Mouse (Mus musculus): ENCODE measurements around the gene Gm28042. TPM values are rescaled to one million over a fixed set of nuclear protein-coding genes. Genes with fewer than 3 reads are reported as not detected.

The Gm28042 gene
- polyA plus RNA-seq, 1 experiment from 2014 or later = 7.2 TPM

DNA sequence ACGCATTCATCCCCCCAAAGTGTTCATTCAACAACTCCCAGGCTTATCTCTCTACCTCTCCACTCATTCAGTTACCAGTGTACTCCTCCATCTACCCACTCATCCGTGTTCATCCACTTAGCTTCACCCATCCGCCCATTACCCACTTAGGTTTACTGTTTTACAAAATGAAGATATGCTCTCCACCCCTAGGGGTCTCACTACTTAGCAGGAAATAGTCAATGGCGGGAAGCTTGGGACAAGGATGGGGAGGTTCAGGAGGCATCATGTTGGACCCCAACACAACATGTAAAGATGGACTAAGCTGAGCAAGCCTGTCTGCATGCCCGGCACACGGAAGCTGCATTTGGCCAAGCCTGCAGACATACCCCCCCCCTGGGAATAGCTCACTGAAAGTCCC is 37.3 kb downstream of the Gm28042 start:
- Histone ChIP-seq H3K27me3 (replicated peaks; ENCODE audit: control insufficient read depth, insufficient read depth, low read length) (no peaks in the 10 kb centered on the region), H3K27ac (ENCODE audit: low read length) (no peak overlapping the region), H3K9me3 (ENCODE audit: control insufficient read depth, low read length) (no peaks in the 10 kb centered on the region), H3K4me2 (ENCODE audit: low read length) (no peak overlapping the region), H3K4me3 (replicated peaks; ENCODE audit: low read length) (no peak overlapping the region), H3K9ac (replicated peaks; ENCODE audit: low read depth, low read length) (no peak overlapping the region), H3K36me3 (ENCODE audit: control insufficient read depth, insufficient read depth) (no peaks in the 10 kb centered on the region), H3K4me1 (replicated peaks; ENCODE audit: control insufficient read depth, insufficient read depth, low read length) (no peaks in the 10 kb centered on the region)
- ATAC-seq = no peak
- 83% methylated on average over 6 of the region's 6 CpGs for WGBS

DNA sequence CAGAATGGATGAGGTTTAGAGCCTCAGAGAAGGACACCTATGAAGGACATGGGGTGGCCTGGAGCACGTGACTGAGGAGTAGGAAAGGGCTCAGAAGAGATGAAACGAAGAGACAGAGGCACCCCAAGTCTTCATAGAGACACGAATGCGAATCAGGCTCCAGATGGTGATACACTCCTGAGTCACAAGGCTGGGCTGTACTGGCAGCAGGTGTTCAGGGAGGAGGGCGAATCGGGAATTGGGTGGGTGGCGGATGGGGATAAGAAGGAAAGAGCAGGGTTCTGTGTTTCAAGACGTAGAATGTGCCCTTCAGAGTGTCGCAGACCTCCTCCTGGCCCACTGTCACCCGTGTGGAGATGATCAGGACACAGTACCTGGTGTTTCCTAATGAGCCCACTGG is 38.0 kb downstream of the Gm28042 start:
- Histone ChIP-seq H3K36me3 (ENCODE audit: control insufficient read depth, insufficient read depth) (no peaks in the 10 kb centered on the region), H3K9ac (replicated peaks; ENCODE audit: low read depth, low read length) (no peak overlapping the region), H3K4me3 (replicated peaks; ENCODE audit: low read length) (no peak overlapping the region), H3K4me1 (replicated peaks; ENCODE audit: control insufficient read depth, insufficient read depth, low read length) (no peaks in the 10 kb centered on the region), H3K4me2 (ENCODE audit: low read length) (no peak overlapping the region), H3K27me3 (replicated peaks; ENCODE audit: control insufficient read depth, insufficient read depth, low read length) (no peaks in the 10 kb centered on the region), H3K9me3 (ENCODE audit: control insufficient read depth, low read length) (no peaks in the 10 kb centered on the region), H3K27ac (ENCODE audit: low read length) (no peak overlapping the region)
- WGBS = 90% methylated on average over 10 of the region's 10 CpGs
- no peak for ATAC-seq

DNA sequence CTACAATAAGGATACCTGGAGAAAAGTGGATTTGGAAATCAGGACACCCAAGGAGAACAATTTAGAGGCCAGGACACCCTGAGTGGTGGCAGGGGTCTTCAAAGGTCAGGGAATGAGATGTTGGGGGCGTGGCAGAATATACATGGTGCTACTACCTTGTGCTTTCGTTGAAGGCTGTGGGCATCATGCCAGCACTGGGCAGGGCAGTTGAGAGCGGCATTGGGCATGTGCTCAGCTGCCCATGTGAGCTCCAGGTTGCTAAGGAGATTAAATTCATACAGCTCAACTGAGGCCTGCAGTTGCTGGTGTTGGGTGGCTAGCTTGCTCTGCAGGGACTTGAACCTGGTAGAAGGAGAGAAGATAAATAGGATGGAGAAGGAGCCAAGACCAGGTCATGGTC is 38.9 kb downstream of the Gm28042 start:
- Histone ChIP-seq H3K27me3 (replicated peaks; ENCODE audit: control insufficient read depth, insufficient read depth, low read length) (no peaks in the 10 kb centered on the region), H3K36me3 (ENCODE audit: control insufficient read depth, insufficient read depth) (no peaks in the 10 kb centered on the region), H3K9me3 (ENCODE audit: control insufficient read depth, low read length) (no peaks in the 10 kb centered on the region), H3K27ac (ENCODE audit: low read length) (no peak overlapping the region), H3K4me3 (replicated peaks; ENCODE audit: low read length) (no peak overlapping the region), H3K4me1 (replicated peaks; ENCODE audit: control insufficient read depth, insufficient read depth, low read length) (no peaks in the 10 kb centered on the region), H3K9ac (replicated peaks; ENCODE audit: low read depth, low read length) (no peak overlapping the region), H3K4me2 (ENCODE audit: low read length) (no peak overlapping the region)
- ATAC-seq = no peak
- 75% methylated on average over 3 of the region's 3 CpGs for WGBS

DNA sequence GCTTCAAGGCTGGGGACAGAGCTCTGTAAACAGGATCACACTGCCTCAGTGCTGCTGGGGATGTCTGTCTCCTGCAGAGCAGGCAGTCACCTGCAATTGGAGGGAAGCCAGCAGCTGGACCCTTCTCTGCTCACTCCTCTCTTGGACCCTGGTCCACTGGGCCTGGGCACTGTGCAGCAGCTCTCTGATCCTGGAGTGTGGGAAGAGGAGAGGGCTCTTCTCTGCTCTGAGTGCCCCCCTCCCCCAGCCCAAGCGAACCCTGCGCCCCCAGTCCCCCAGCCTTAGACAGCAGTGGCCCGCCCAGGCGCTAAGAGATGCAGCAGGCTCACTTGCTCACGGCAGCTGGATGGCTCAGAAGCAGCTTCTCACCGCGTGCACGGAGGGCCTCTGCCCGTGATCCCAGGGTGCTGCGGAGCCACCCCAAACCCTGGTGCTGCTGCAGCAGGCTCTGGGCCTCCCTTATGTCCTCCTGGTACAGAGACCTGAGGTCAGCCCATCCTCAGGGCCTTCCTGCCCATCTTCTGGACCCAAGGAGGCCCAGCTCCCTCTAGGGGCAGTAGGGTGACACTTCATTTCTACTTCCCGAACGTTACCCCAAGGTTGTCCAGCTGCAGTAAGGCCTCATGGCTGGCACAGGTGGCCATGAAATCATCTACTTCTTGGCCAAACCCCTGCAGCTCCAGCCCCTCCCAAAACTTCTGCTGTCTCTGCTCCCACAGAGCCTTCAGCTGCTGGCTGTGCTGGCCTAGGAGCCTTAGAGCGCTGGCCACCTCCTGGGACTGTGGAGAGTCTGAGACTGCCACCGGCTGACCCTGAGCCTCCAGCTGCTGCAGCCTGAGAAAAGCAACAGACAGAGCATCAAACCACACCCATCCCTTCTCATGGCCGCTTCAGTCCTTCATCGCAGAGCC is 41.5 kb downstream of the Gm28042 start:
- WGBS = 38% methylated on average over 16 of the region's 16 CpGs
- H3K36me3 ChIP-seq (ENCODE audit: control insufficient read depth, insufficient read depth) = no peaks in the 10 kb centered on the region
- H3K4me2 ChIP-seq (ENCODE audit: low read length) = no peak overlapping the region
- no peak overlapping the region for H3K9ac ChIP-seq (replicated peaks; ENCODE audit: low read depth, low read length)
- H3K27me3 ChIP-seq (replicated peaks; ENCODE audit: control insufficient read depth, insufficient read depth, low read length) = no peaks in the 10 kb centered on the region
- no peak overlapping the region for H3K4me3 ChIP-seq (replicated peaks; ENCODE audit: low read length)
- no peak overlapping the region for H3K27ac ChIP-seq (ENCODE audit: low read length)
- no peaks in the 10 kb centered on the region for H3K4me1 ChIP-seq (replicated peaks; ENCODE audit: control insufficient read depth, insufficient read depth, low read length)
- ATAC-seq = 0 out of 2 replicates have a peak, but pooled peaks have one; percentile 26
- no peaks in the 10 kb centered on the region for H3K9me3 ChIP-seq (ENCODE audit: control insufficient read depth, low read length)

DNA sequence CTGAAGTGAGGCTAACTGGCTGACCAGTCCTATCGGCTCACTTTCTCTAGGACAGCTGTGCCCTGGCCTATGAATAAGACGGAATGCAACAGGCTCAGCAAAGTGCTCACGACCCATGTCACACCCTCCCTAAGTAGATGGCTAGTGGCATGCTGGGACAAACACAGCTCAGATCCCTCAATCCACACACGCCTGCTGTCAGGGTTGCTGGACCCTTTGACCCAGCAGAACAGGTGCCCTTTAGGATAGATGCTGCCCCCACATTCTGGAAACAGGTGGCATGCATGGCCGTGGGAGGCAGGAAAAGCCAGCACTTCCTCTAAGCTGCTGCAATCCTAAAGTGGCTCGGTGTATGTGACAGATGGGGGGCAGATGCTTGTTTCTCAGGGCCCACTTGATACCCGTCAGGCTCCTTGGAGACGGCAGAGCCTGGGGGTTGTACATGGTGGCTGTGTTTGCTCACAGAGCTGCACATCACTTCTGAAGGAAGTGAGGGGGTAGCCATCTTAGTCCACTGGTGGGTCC is 42.2 kb downstream of the Gm28042 start:
- 69% methylated on average over 8 of the region's 8 CpGs for WGBS
- Histone ChIP-seq H3K27ac (ENCODE audit: low read length) (no peak overlapping the region), H3K9ac (replicated peaks; ENCODE audit: low read depth, low read length) (no peak overlapping the region), H3K4me2 (ENCODE audit: low read length) (no peak overlapping the region), H3K9me3 (ENCODE audit: control insufficient read depth, low read length) (no peaks in the 10 kb centered on the region), H3K27me3 (replicated peaks; ENCODE audit: control insufficient read depth, insufficient read depth, low read length) (no peaks in the 10 kb centered on the region), H3K36me3 (ENCODE audit: control insufficient read depth, insufficient read depth) (no peaks in the 10 kb centered on the region), H3K4me3 (replicated peaks; ENCODE audit: low read length) (no peak overlapping the region), H3K4me1 (replicated peaks; ENCODE audit: control insufficient read depth, insufficient read depth, low read length) (no peaks in the 10 kb centered on the region)
- no peak for ATAC-seq

DNA sequence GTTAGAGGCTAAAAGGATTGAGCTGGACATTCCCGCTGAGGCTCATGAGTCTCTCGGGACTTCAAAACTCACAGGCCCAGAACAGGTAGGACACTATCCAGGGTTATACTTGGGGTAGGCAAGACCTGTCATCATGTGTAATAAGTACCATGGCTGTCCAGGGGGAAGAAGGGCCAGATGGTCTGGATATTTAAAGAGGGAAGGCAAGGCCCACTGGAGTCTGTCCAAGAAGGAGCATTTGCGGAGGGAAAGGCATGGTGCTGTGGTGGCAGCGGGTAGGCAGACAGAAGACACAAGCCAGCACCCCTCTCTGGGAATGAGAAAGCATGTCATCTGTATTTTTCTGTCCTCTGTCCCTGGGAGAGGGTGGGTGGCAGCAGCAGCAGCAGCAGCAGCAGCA is 46.8 kb downstream of the Gm28042 start:
- 87% methylated on average over 4 of the region's 4 CpGs for WGBS
- no peaks in the 10 kb centered on the region for H3K36me3 ChIP-seq (ENCODE audit: control insufficient read depth, insufficient read depth)
- no peaks in the 10 kb centered on the region for H3K9me3 ChIP-seq (ENCODE audit: control insufficient read depth, low read length)
- peaks cover 11% of the 10 kb centered on the region for H3K27me3 ChIP-seq (replicated peaks; ENCODE audit: control insufficient read depth, insufficient read depth, low read length)
- peaks cover 8% of the 10 kb centered on the region; the same call in 1 of the 2 replicates for H3K4me1 ChIP-seq (replicated peaks; ENCODE audit: control insufficient read depth, insufficient read depth, low read length)
- no peak overlapping the region for H3K27ac ChIP-seq (ENCODE audit: low read length)
- no peak overlapping the region for H3K9ac ChIP-seq (replicated peaks; ENCODE audit: low read depth, low read length)
- H3K4me3 ChIP-seq (replicated peaks; ENCODE audit: low read length) = no peak overlapping the region
- ATAC-seq = no peak
- H3K4me2 ChIP-seq (ENCODE audit: low read length) = no peak overlapping the region

DNA sequence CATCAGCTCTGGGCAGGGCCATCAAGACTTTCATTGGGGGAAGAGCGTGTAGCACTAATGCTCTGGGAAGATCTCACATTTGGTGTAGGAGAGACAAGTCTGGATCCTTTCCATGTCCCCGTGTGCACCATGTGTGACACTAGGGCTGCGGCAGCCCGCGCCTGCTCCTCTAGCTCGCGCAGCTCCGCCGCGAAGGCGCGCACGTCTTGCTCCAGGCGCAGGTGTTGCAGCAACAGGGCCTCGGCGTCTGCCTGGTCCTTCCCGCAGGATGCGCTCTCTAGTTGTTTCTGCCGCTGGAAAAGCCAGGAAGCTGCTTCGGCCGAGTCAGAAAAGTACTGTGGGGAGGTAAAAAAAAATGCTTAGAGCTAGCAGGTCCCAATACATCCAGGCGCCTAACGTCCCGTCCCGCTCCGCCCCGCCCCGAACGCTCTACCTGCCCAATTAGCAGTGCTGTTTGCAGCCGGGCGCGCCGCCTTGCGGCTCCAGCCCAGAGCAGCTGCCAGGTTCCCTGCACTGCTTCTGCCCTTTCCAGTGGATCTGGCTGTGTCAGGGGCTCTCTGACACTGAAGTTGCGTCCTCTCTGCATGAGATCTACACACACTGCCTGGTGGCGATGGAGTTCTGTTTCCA is 48.9 kb downstream of the Gm28042 start:
- no peaks in the 10 kb centered on the region for H3K36me3 ChIP-seq (ENCODE audit: control insufficient read depth, insufficient read depth)
- H3K9me3 ChIP-seq (ENCODE audit: control insufficient read depth, low read length) = no peaks in the 10 kb centered on the region
- H3K27me3 ChIP-seq (replicated peaks; ENCODE audit: control insufficient read depth, insufficient read depth, low read length) = peaks cover 11% of the 10 kb centered on the region
- no peak overlapping the region for H3K27ac ChIP-seq (ENCODE audit: low read length)
- ATAC-seq = peak; percentile 76
- H3K4me3 ChIP-seq (replicated peaks; ENCODE audit: low read length) = peak overlapping the region; percentile 36
- WGBS = 1% methylated on average over 36 of the region's 36 CpGs
- peaks cover 8% of the 10 kb centered on the region; the same call in 1 of the 2 replicates for H3K4me1 ChIP-seq (replicated peaks; ENCODE audit: control insufficient read depth, insufficient read depth, low read length)
- H3K4me2 ChIP-seq (ENCODE audit: low read length) = peak overlapping the region; percentile 48
- no peak overlapping the region for H3K9ac ChIP-seq (replicated peaks; ENCODE audit: low read depth, low read length)

DNA sequence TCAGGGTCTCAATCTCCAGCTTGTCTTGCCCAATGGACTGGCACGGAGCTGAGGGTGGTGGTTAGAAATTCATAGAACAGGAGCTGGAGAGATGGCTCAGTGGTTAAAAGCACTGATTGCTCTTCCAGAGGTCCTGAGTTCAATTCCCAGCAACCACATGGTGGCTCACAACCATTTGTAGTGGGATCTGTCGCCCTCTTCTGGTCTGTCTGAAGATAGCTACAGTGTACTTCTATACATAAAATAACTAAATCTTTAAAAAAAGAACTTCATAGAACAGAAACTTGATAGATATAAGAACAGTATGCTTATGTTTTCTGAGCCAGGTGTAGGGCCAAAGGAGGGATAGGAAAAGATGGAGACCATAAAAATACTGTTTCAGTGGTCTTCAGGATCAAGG is 55.1 kb downstream of the Gm28042 start:
- no peaks in the 10 kb centered on the region for H3K36me3 ChIP-seq (ENCODE audit: control insufficient read depth, insufficient read depth)
- no peak overlapping the region for H3K4me3 ChIP-seq (replicated peaks; ENCODE audit: low read length)
- no peak overlapping the region for H3K4me2 ChIP-seq (ENCODE audit: low read length)
- H3K27me3 ChIP-seq (replicated peaks; ENCODE audit: control insufficient read depth, insufficient read depth, low read length) = peaks cover 1% of the 10 kb centered on the region; the same call in 1 of the 2 replicates
- H3K4me1 ChIP-seq (replicated peaks; ENCODE audit: control insufficient read depth, insufficient read depth, low read length) = no peaks in the 10 kb centered on the region
- ATAC-seq = no peak
- H3K27ac ChIP-seq (ENCODE audit: low read length) = no peak overlapping the region
- 68% methylated on average over 2 of the region's 2 CpGs for WGBS
- H3K9ac ChIP-seq (replicated peaks; ENCODE audit: low read depth, low read length) = no peak overlapping the region
- H3K9me3 ChIP-seq (ENCODE audit: control insufficient read depth, low read length) = peaks cover 2% of the 10 kb centered on the region; the same call in 1 of the 2 replicates

DNA sequence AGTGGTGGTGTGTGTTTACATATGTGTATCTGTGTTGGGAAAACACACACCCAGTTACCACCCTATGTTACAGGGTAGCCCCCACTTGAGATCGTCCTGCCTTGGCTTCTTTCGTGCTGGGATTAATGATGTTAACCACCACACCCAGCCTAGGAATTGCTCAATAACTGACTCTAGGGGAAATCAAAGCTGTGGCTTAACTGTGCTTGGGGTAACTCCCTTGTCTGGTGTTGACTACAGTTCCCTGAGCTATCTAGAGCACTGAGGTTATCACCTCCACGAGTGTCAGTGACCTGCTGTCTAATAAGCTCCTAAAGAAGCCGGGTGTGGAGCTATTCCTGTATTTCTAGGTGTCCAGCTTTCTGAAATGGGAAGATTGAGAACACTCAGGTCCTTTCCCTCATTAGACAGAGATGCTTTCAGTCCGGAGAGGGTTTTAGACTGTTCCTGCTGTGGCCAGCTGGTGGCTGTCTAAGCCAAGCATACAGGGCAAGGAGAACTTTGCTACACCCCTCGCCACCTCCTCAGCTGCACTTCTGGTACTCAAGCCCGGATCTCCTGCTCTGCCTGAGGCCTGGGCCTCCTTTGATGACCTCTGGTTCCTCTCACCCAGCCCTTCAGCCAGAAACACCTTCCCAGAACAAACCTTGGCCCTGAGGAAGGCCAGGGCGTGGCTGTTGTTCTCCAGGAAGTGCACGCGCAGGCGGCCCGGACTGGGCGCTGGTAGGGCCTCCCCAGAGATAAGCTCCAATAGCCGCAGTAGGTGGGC is 57.5 kb downstream of the Gm28042 start:
- ATAC-seq = no peak
- no peak overlapping the region for H3K27ac ChIP-seq (ENCODE audit: low read length)
- H3K4me1 ChIP-seq (replicated peaks; ENCODE audit: control insufficient read depth, insufficient read depth, low read length) = no peaks in the 10 kb centered on the region
- no peaks in the 10 kb centered on the region for H3K27me3 ChIP-seq (replicated peaks; ENCODE audit: control insufficient read depth, insufficient read depth, low read length)
- no peak overlapping the region for H3K9ac ChIP-seq (replicated peaks; ENCODE audit: low read depth, low read length)
- H3K4me3 ChIP-seq (replicated peaks; ENCODE audit: low read length) = no peak overlapping the region
- 78% methylated on average over 14 of the region's 14 CpGs for WGBS
- H3K9me3 ChIP-seq (ENCODE audit: control insufficient read depth, low read length) = peaks cover 2% of the 10 kb centered on the region; the same call in 1 of the 2 replicates
- H3K36me3 ChIP-seq (ENCODE audit: control insufficient read depth, insufficient read depth) = no peaks in the 10 kb centered on the region
- no peak overlapping the region for H3K4me2 ChIP-seq (ENCODE audit: low read length)

Data from forebrain, embryonic 16.5 days (tissue).